Mouse (Mus musculus) lung, adult 2 months (tissue): ENCODE results near the gene 1700020L24Rik.

ENCODE experiments used
- CTCF ChIP-seq: fragments of 200-500 bp; IDR thresholded peaks from 2 replicates; pipeline ENCODE4 v1.5.1; 2011; ENCODE audit warnings: mild to moderate bottlenecking, low read length, control low read depth; ENCODE audit not compliant: insufficient read depth
- POLR2A ChIP-seq: fragments of 200-500 bp; IDR thresholded peaks from 2 replicates; pipeline ENCODE4 v1.6.1; 2011; ENCODE audit warnings: low read depth, mild to moderate bottlenecking, control low read depth, low read length, borderline replicate concordance; ENCODE audit errors: extremely low read depth

DNA sequence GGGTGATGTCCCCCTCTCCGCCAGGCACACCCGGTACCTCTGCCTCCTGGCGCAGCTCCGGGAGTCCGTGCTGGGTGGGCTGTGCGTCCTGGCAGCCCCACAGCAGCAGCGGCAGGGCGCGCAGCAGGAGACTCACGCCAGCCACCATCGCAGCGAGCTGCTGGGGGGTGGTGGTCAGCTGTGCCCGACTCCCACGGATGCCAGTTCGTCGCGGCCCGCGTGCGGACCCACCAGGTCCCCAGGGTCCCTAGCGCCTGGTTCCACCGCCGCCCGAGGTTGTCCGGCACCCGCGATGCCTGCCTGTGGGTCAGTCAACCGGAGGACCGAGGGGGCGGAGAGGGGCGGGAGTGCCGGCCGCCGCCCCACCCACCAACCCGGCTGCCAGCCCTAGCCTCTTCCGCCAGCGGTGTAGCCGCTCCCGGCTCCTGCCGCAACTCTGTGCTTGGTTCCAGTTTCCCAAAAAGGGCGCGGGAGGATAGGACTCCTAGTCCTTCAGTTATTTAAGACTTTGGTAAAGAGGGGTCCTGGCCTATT, 25.3 kb downstream of the 1700020L24Rik start, which contains the start of gene Mmp28:
- TF ChIP-seq CTCF, result no peak
- no peak for TF ChIP-seq POLR2A
